Mouse (Mus musculus): ENCODE measurements around the gene Eif4g1.

DNA sequence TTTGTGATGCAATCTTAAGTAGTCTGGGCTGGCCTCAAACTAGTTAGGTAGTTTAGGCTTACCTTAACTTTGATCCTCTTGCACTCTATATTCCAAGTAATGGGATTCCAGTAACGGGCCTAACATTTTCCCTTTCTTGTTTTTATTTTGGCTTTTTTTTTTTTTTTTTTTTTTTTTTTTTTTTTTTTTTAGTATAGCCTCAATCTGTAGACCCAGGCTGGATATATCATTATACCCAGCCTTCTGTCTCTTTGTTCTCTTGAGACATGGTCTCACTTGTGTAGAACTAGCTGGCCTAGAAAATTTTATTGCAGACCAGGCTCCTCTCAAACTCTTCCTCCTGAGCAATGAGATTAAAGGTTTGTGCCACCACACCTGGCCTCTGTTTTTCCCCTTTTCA, 23.5 kb downstream of the Eif4g1 start:
- no peak for TF ChIP-seq POLR2A (IDR thresholded peaks at IDR 0.05; ENCODE audit: low read depth, low read length)
- no peak for TF ChIP-seq CTCF (IDR thresholded peaks at IDR 0.05; ENCODE audit: extremely low read depth, insufficient read length, insufficient replicate concordance, low read depth, low read length)
